Mouse (Mus musculus) hindbrain, postnatal 0 days (tissue): Measurements from ENCODE around the gene Krt6a. TPM values are rescaled to one million over a fixed set of nuclear protein-coding genes. Genes with fewer than 3 reads are reported as not detected.

Experiments
- ATAC-seq: fragments of 200-750 bp; cut with Nextera tagmentation; 2 replicates; pipeline ENCODE4 v1.8.0; 2017; ENCODE audit warnings: mild to moderate bottlenecking, moderate TSS enrichment, moderate library complexity
- DNase-seq: peaks from one replicate; pipeline ENCODE4 v3.0.0-alpha.2; 2015; ENCODE audit warnings: low spot score
- H3K27ac ChIP-seq: fragments of 300-500 bp; sonication (generic); 2 replicates; pipeline ENCODE4 v1.5.1; 2014; ENCODE audit warnings: mild to moderate bottlenecking
- H3K27me3 ChIP-seq: fragments of 300-500 bp; sonication (generic); 2 replicates; pipeline ENCODE4 v1.6.1; 2014; ENCODE audit warnings: low read length, mixed read lengths; ENCODE audit not compliant: insufficient read depth
- H3K36me3 ChIP-seq: fragments of 300-500 bp; sonication (generic); 2 replicates; pipeline ENCODE4 v1.6.1; 2014; ENCODE audit warnings: low read length, mixed read lengths; ENCODE audit not compliant: insufficient read depth
- H3K4me1 ChIP-seq: fragments of 300-500 bp; sonication (generic); 2 replicates; pipeline ENCODE4 v1.6.1; 2014; ENCODE audit warnings: antibody characterized with exemption, low read length, mixed read lengths; ENCODE audit not compliant: insufficient read depth
- H3K4me2 ChIP-seq: fragments of 300-500 bp; sonication (generic); 2 replicates; pipeline ENCODE4 v1.6.1; 2014; ENCODE audit warnings: low read depth, mild to moderate bottlenecking, low read length, moderate library complexity, mixed read lengths
- H3K4me3 ChIP-seq: fragments of 300-500 bp; sonication (generic); 2 replicates; pipeline ENCODE4 v1.5.1; 2014; ENCODE audit warnings: low read length
- H3K9ac ChIP-seq: fragments of 300-500 bp; sonication (generic); replicated peaks from 2 replicates; pipeline ENCODE4 v1.6.1; 2014; ENCODE audit warnings: mild to moderate bottlenecking, low read length, moderate library complexity, mixed read lengths
- H3K9me3 ChIP-seq: fragments of 300-500 bp; sonication (generic); 2 replicates; pipeline ENCODE4 v1.6.1; 2016; ENCODE audit warnings: low read length, mixed read lengths
- CTCF ChIP-seq: IDR thresholded peaks from 2 replicates; pipeline ENCODE4 v1.5.1; 2016; ENCODE audit warnings: antibody characterized with exemption, control low read depth, low read depth
- WGBS: fragments of 180-500 bp; shearing (Covaris S2); extraction: QIAGEN DNeasy Blood & Tissue Kit; methylation state at CpG from one replicate; pipeline ENCODE4 v1.1.7; 2014; 5-methylcytosine and 5-hydroxymethylcytosine counted together
- polyA plus RNA-seq: library from polyadenylated mRNA; unstranded; fragments of >200 nt; fragmentation: Nextera tagmentation; extraction: Ambion mirVana; gene quantifications from 2 replicates; pipeline ENCODE4 v1.2.1, GENCODE M21; 2015
- total RNA-seq: library from RNA; depleted of rRNA; stranded (reverse); fragments of >200 nt; gene quantifications from 2 replicates; pipeline ENCODE4 v1.2.3, GENCODE M21; 2014; rRNA removed

The Krt6a gene
- total RNA-seq, result not detected in 2 replicates
- 0.13 TPM in 1 of 2 replicates, not detected in the other for polyA plus RNA-seq

DNA sequence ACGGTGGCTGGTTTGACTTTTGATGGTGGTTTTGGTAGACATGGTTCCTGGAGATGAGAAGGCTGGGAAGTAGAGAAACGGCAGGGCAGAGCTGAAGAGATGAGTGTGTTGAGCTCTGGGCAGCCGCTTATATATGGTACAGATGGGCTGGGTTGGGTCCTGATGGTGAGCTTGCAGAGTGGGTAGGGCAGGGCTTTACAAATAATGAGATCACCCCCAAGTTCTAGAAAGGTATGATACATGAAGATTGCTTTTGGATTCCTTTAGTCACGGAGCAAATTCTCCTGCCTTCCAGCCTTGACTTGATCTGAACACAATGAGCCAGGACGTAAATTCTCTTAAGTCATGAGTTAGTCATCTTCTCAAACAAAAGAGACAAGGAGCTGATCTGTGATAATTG is at the start of gene Krt6a:
Krt6a (minus strand) TSS at position 101 of the 400 bp plus-strand sequence.
- Histone ChIP-seq H3K4me3 (no peak within 1 kb of the TSS), H3K4me2 (no peak within 1 kb of the TSS), H3K9me3 (no peaks in the 10 kb centered on the region), H3K27me3 (no peaks in the 10 kb centered on the region), H3K4me1 (no peaks in the 10 kb centered on the region), H3K9ac (no peak within 1 kb of the TSS), H3K27ac (no peak within 1 kb of the TSS), H3K36me3 (no peaks in the 10 kb centered on the region)
- DNase-seq, result no peak
- WGBS, result 88% methylated on average over 5 of the region's 5 CpGs
- ATAC-seq, result no peak
- no peak for TF ChIP-seq CTCF

DNA sequence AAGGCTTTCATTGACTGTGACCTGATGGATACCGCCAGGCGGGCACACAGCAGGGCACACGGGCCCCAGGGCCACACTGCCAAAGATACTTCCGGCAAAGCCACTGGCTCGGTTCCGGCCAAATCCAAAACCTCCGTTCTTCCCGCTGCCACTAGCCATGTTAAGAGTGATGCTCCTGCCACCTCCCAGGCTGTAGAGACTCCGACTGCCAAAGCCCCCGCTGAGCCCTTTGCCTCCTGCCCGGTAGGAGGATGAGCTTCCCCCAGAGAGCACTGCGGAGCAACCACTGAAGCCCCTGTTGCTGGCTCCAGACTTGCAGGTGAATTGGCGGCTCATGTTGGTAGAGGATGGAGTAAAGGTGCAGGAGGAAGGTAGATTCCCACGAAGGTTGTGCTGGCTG is 48.6 kb upstream of the Krt6a start, which contains the start of gene Krt71:
Krt71 (minus strand) TSS at position 399 of the 400 bp plus-strand sequence.
- no peak within 1 kb of the TSS for H3K4me2 ChIP-seq

DNA sequence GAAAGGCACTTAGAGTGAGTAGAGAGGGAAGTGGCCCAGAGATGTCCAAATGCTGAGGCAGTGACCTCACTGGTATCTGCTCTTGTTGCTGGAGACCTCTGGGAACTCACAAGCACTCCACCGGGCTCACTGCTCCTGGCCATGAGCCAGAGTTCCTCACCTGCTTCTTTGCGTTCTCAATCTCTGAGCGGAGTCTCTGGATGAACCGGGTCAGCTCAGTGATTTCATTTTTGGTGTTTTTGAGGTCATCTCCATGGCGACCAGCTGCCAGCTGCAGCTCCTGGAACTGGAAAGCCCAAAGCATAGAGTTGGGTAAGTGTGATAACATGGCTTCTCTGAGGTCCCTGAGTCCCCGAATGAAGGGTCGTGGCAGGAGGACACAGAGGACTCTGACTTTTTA is 43.7 kb upstream of the Krt6a start:
- DNase-seq (peak; percentile 25), ATAC-seq (no peak)
- Histone ChIP-seq H3K4me3 (no peak overlapping the region), H3K27ac (no peak overlapping the region), H3K27me3 (no peaks in the 10 kb centered on the region), H3K4me1 (no peaks in the 10 kb centered on the region), H3K9me3 (no peaks in the 10 kb centered on the region), H3K4me2 (no peak overlapping the region), H3K36me3 (no peaks in the 10 kb centered on the region), H3K9ac (no peak overlapping the region)
- WGBS, result 66% methylated on average over 7 of the region's 7 CpGs
- no peak for TF ChIP-seq CTCF

More for the DNA sequence above, 48.6 kb upstream of the Krt6a start, which contains the start of gene Krt71:
- 52% methylated on average over 14 of the region's 14 CpGs for WGBS
- Histone ChIP-seq H3K27me3 (no peaks in the 10 kb centered on the region), H3K36me3 (no peaks in the 10 kb centered on the region), H3K4me1 (no peaks in the 10 kb centered on the region), H3K9me3 (no peaks in the 10 kb centered on the region), H3K4me3 (no peak within 1 kb of the TSS), H3K9ac (no peak within 1 kb of the TSS), H3K27ac (no peak within 1 kb of the TSS)
- no peak for TF ChIP-seq CTCF
- ATAC-seq (no peak), DNase-seq (no peak)

GRCm38 (mm10) chr15:101730653-101731052 is 36.5 kb upstream of the Krt6a start:
- ATAC-seq (no peak), DNase-seq (no peak)
- Histone ChIP-seq H3K36me3 (no peaks in the 10 kb centered on the region), H3K9me3 (no peaks in the 10 kb centered on the region), H3K27me3 (no peaks in the 10 kb centered on the region), H3K9ac (no peak overlapping the region), H3K4me3 (no peak overlapping the region), H3K27ac (no peak overlapping the region), H3K4me2 (no peak overlapping the region), H3K4me1 (no peaks in the 10 kb centered on the region)
- no peak for TF ChIP-seq CTCF

- Histone ChIP-seq H3K27me3 (no peaks in the 10 kb centered on the region), H3K4me1 (no peaks in the 10 kb centered on the region), H3K4me2 (no peak overlapping the region), H3K9me3 (no peaks in the 10 kb centered on the region), H3K9ac (no peak overlapping the region), H3K4me3 (no peak overlapping the region), H3K36me3 (no peaks in the 10 kb centered on the region), H3K27ac (no peak overlapping the region)
- DNase-seq (no peak), ATAC-seq (no peak)
- 66% methylated on average over 5 of the region's 5 CpGs for WGBS
- TF ChIP-seq CTCF, result no peak
These were observed 30.6 kb upstream of the Krt6a start for GRCm38 (mm10) chr15:101724686-101725085.

- Histone ChIP-seq H3K4me1 (no peaks in the 10 kb centered on the region), H3K36me3 (no peaks in the 10 kb centered on the region), H3K9me3 (no peaks in the 10 kb centered on the region), H3K4me2 (no peak overlapping the region), H3K27me3 (no peaks in the 10 kb centered on the region), H3K4me3 (no peak overlapping the region), H3K9ac (no peak overlapping the region), H3K27ac (no peak overlapping the region)
- no peak for TF ChIP-seq CTCF
- WGBS, result 85% methylated on average over 3 of the region's 3 CpGs
- ATAC-seq (no peak), DNase-seq (no peak)
These were observed 21.7 kb upstream of the Krt6a start for GRCm38 (mm10) chr15:101715831-101716230.

DNA sequence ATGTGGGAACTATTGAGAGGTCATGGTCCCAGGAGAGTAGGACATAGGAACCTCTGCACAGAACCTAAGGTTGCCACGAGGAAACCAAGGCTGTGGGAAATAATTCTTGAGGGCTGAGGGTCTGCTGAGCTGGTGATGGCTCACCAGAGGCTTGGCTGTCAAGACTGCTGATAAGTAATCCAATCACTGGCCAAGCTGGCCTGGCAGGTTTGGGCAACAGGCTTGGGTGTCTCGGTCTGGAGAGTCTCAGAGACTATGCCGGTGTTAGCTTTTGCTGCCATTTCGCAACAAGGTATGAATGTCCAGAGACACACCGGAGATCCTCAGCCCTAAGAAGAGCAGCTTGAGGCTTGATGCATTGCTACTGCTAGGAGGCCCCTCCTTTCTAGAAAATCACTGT is 20.2 kb upstream of the Krt6a start:
- Histone ChIP-seq H3K9me3 (no peaks in the 10 kb centered on the region), H3K27ac (no peak overlapping the region), H3K4me2 (no peak overlapping the region), H3K36me3 (no peaks in the 10 kb centered on the region), H3K9ac (no peak overlapping the region), H3K4me3 (no peak overlapping the region), H3K4me1 (no peaks in the 10 kb centered on the region), H3K27me3 (no peaks in the 10 kb centered on the region)
- DNase-seq, result no peak
- ATAC-seq, result no peak
- TF ChIP-seq CTCF, result no peak
- 89% methylated on average over 5 of the region's 5 CpGs for WGBS
